Mouse (Mus musculus): Measurements from ENCODE around the gene Wdr27.
A peak's percentile ranks its signal among the peaks of the same experiment; 100 is the strongest.

Gene Wdr27

GRCm38 (mm10) chr17:14816107-14816506, 126.9 kb downstream of the Wdr27 start:
- DNase-seq: no peak

DNA sequence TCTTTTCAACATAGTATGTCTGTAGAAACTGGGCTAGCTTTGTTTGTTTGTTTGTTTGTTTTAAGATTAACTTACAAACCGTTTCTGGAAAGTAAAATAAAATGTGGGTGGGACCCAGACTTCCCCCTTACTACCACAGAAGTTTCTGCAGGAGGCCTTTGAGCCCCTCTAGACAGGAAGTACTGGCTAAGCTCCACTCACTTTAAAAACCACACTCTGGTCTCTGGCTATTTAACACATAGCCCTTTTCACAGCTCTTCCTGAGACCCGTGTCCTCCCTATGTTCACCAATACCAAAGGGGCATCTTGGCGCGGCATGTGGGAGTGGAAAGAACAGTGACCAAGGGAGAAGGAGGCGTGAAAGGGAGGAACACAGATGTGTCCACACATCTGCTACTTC, 127.7 kb downstream of the Wdr27 start:
- no peak for DNase-seq

DNA sequence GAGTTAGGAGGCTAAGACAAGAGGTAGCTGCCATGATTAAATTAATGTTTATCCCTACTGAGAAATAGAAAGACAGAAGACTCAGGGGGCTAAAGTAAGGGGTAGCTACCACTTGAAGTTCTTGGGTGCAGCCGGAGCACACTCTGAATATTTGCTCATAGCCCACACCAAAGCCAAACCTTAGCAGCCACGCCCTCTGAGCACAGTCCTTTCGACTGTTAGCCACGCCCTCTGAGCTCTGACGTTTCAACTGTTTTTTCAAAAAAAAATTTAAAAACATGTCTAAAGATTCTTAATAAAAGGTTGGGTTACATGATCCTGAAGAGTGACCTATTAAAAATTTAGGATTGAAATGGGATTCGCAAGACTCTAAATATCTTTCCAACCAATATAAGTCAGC, 130.3 kb downstream of the Wdr27 start:
- DNase-seq: no peak

DNA sequence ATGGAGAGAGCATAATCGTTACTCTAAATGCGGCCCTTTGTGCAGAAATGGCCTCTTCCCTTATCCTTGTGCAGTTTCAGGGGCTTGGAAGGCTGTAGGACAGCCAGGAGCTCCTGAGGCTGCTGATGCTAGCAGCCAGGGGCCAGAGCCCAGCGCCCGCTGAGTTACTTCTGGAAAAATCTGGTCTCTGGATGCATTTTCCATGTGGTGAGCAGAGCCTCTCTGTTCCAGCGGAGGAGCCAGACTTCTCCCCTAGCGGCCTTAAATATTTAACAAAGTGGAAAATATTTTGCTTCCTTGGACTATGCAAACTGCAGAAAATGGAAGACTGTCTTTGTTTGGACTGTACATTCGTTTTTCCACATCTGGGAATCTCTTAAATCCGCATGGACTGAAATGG, 130.9 kb downstream of the Wdr27 start:
- DNase-seq: no peak

DNA sequence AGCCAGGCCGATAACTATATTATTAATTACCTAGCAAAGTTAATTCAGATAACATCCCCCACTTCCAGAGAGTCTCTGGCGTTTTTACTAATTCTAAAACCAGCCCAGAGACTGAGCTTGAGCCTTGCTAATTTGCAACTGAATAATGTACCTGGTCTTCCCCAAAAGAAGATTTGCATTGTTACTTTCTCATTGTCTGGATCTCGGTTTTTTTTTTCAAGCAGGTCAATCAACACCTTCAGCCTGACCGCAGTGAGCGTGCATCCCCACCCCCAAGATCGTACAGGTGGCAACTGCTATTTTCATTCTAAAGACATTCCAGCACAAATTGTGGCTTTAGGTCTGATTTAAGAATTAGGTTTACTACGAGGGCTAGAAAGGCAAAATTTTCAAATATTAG, 136.2 kb downstream of the Wdr27 start:
- no peak for DNase-seq

- DNase-seq: no peak
Measured at GRCm38 (mm10) chr17:14799243-14799642, 143.7 kb downstream of the Wdr27 start.

DNA sequence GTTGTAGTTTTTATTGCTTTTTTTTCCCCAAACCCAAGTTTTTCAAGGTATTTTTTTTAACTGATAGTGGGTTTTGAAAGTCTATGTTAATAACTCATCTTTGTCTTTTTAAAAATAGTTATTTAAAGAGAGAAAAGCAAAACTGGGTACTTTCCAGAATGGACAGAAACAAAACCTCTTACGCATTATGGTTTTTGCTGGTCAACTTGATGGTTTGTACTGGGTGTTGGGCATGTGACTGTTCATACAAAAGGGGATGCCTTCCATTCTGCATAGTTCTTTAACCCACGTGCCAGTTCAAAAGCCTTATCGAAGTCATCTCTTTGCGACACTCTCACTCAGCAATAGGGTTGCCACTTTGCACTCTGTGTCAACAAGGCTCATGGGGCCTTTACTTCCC, 147.9 kb downstream of the Wdr27 start:
- no peak for DNase-seq

DNA sequence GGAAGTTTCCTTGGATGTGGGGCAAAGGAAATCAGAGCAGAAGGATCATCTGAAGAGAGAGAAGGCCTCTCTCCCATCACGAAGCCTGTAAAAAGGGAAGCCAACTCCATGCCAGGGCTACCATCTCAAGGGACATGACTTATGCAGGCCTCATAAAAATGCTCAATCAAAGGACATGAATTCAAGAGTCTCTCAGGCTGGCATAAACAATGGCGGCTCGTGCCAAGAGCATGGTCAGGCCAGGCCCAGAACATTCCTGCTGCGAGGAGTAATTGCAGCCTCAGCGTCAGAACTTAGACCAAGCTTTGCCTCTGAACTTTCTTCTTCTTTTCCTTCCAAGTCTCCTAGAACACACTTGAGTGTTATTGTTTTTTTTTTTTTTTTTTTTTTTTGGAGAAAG, 163.6 kb downstream of the Wdr27 start:
- DNase-seq: peak; percentile 21 to 40

DNA sequence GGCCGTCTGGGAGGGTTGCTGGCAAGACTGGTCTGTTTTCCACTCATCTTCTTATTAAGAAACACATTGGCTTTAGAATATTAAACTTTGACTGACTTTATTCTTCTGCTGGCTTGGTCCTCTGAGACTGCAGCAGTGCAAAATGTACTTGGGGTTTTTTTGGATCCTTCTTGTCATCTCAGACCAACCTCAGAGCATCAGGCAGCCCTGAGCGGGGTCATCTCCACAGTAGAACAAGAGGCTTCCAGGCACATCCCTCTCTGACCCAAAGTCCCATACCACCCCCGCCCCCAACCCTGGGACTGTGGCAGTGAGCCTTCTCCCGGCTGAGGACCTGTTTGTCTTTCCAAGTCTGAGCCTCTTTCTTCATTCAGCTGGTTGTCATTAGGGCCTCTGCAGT, 171.6 kb downstream of the Wdr27 start:
- DNase-seq: no peak

GRCm38 (mm10) chr17:14770377-14770776, 172.6 kb downstream of the Wdr27 start:
- DNase-seq: no peak
